Mouse (Mus musculus) layer of hippocampus, adult 8-10 months (tissue): Measurements from ENCODE around the gene Cltrn. TPM values are rescaled to one million over a fixed set of nuclear protein-coding genes. Genes with fewer than 3 reads are reported as not detected.

Experiments used
- DNase-seq, 2 experiments: peaks; one replicate each; pipeline ENCODE4 v3.0.0; 2022; ENCODE audit warnings: low spot score in 2 of 2
- total RNA-seq, 4 experiments: library from RNA; stranded (reverse); gene quantifications; 2 replicates each; pipeline ENCODE4 v1.2.4; 2022

Gene Cltrn
- total RNA-seq, 4 experiments from 2014 or later, result 0.39 TPM; not detected in 3

DNA sequence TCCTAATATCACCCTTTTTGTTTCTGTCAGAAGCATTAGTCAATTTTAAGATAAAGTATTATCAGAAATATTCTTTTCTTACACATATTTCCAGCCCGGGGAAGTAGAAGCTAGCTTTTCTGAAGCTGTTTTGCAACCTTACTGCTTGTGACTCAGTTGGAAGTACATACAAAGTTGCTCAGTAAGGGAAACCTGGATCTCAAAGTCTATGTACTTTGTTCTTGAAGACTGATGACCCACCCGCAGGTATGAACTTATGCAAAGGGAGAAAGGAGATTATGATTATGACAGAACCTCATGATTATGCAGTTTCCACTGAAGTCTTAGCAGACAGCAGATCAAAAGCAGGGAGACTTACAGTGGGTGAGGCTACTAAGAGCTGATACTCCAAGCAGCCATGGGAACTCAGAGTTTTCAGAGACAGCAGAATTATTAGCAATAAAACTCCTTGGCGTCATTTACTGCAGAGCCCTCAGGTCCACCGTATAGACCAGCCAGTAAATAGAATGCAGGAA lies 46.7 kb downstream of the Cltrn start:
- no peak for DNase-seq

DNA sequence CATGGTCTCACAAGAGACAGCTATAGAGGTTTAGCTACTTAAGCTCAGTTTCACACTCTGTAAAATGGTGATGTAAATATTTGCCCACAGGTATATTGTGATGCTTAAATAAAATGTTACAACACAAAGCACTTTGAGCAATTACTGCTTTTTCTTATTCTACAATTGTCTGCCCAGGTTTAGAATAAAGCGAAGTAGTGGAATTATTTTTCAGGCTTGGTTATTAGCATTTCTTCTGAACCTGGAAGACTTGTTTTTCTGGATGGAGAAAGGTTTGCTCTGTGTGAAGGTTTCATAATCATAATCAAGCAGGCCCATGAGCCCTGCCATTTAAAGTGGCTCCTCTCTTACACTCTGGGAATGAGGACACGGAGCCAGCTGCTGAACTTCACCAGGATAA lies 50.4 kb downstream of the Cltrn start, which contains the start of gene Ace2:
Gene Ace2 (plus strand): TSS at position 301 of the 400 bp plus-strand sequence.
- no peak for DNase-seq

GRCm38 (mm10) chrX:164145463-164146250 lies 57.0 kb downstream of the Cltrn start:
- no peak for DNase-seq

- no peak for DNase-seq
These were observed 64.1 kb downstream of the Cltrn start for GRCm38 (mm10) chrX:164152703-164153102.

GRCm38 (mm10) chrX:164153606-164154005 lies 65.0 kb downstream of the Cltrn start:
- DNase-seq, result no peak

DNA sequence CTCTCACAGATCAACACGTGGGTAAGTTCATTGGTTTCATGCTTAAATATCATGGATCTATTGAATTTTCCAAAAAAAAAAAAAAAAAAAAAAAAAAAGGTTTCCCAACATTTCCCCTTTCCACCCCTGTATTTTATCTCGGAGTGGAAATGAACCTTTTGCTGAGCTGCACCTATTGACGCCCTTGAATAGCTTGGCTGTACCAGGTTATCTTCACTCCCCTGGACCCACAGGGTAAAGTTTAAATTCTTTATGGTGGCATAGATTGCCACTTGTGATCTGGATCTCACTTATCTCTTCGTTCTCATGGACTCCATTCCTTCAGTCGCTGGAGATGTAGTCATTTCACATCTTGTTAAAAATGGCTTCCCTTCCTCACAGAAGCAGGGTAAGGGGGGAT lies 66.0 kb downstream of the Cltrn start:
- DNase-seq, result no peak

GRCm38 (mm10) chrX:164164681-164165080 lies 76.1 kb downstream of the Cltrn start:
- DNase-seq, result no peak

Other genes with a start within 250 kb of the Cltrn start
- 10 to 100 TPM; 33.4 to 38.9 (median 35.7) TPM for gene Ap1s2, start 179.8 kb upstream of the Cltrn start, total RNA-seq
- gene Zrsr2, start 130.2 kb upstream of the Cltrn start, total RNA-seq, result 10 to 100 TPM; 32.3 to 47.4 (median 38.7) TPM
- gene Car5b, start 60.8 kb upstream of the Cltrn start, total RNA-seq, result 1 to 10 TPM; 2.1 to 3.7 (median 2.7) TPM
- gene Siah1b, start 12.3 kb upstream of the Cltrn start, total RNA-seq, result 10 to 100 TPM in 2 of 4 experiments, 1 to 10 TPM in 2; 7.0 to 11.6 (median 9.9) TPM
- gene Ace2, start 50.5 kb downstream of the Cltrn start, total RNA-seq, result under 1 TPM; 0.55 to 0.83 (median 0.64) TPM
- 1 to 10 TPM in 2 of 4 experiments, under 1 TPM in 2; 0.80 to 1.8 (median 1.1) TPM for gene Bmx, start 169.4 kb downstream of the Cltrn start, total RNA-seq
- gene Pir, start 180.5 kb downstream of the Cltrn start, total RNA-seq, result 10 to 100 TPM in 1 of 4 experiments, 1 to 10 TPM in 3; 5.8 to 10.6 (median 8.0) TPM